Mouse (Mus musculus) CD4-positive helper T cell, adult 2 months (primary cell): ENCODE results near the gene Pitpnm1.
"Not testable (repeated sequence)": the region's sequence is repeated elsewhere in the genome, so short reads cannot be mapped to it uniquely, and the experiment has no call there.

Experiments used
- DNase-seq: peaks from one replicate; pipeline ENCODE4 v3.0.0-alpha.2; 2012; ENCODE audit warnings: low read depth, missing footprints, low spot score

Gene Pitpnm1

DNA sequence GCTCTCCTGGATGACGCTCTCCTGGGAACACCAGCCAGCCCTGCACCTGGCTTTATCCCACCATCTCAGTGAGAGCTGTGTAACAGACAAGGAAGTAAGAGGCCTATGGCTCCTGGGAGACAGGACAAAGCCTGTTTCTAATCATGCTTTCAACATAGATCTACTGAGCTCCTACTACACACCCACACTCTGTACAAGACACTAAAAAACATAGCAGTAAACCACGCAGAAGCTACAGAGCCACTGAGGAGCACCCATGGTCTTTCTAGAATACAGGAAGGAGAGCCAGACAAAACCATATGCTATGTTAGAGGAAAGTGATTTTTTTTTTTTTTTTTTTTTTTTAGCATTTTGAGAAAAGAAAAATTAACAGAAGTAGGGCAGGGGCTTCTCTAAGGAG is 18.6 kb downstream of the Pitpnm1 start:
- DNase-seq: no peak

DNA sequence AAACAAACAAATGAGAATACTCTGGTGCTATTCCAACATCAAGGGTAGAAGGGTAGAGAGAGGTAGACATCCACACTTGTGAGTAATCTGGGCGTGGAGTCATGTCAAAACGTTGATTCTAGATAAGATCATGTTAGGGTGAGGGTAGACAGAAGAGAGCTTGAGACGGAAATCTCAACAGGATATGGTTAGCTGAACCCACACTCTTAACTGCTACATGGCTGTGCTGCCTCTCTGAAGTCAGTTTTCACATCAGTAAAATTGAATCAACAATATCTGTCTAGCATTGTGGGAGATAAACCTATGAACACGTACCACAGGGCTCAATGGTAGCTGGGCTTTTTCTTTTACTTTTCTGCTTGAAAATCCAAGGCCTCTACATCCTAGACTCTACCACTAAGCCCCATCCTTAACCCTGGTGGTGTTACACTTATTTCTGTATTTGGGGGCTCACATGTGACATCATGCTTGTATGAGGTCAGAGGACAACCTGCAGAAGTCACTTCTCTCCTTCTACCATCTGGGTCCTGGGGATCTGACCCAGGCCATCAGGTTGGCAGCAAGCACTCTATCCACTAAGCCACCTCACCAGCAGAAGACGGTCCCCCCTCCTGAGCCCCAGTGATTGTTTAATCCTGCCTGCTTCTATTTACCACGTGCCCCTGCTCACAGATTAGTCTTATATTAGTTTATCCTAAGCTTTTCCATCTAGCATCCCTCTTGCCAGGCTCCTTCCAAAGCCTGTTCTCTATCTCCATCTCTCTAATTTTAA is 20.1 kb downstream of the Pitpnm1 start:
- peak; percentile 94 for DNase-seq

DNA sequence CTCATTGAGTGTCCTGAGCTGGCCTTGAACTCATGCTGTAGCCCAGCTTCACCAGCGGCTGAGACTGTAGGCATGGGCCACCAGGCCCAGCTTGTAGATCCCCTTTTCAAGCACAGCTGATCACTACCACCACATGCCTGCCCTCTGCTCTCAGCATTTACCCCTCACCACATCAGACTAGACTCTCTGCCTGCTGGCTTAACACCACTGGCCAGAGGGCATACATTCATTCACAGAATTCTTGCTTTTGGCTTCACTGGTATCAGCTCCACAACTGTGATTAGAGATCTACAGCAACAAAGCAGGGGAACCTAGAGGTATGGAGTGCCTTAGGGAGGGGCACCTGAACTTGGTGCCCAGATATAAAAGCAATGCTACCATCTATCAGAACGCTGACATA is 20.7 kb downstream of the Pitpnm1 start:
- peak; percentile 58 for DNase-seq

DNA sequence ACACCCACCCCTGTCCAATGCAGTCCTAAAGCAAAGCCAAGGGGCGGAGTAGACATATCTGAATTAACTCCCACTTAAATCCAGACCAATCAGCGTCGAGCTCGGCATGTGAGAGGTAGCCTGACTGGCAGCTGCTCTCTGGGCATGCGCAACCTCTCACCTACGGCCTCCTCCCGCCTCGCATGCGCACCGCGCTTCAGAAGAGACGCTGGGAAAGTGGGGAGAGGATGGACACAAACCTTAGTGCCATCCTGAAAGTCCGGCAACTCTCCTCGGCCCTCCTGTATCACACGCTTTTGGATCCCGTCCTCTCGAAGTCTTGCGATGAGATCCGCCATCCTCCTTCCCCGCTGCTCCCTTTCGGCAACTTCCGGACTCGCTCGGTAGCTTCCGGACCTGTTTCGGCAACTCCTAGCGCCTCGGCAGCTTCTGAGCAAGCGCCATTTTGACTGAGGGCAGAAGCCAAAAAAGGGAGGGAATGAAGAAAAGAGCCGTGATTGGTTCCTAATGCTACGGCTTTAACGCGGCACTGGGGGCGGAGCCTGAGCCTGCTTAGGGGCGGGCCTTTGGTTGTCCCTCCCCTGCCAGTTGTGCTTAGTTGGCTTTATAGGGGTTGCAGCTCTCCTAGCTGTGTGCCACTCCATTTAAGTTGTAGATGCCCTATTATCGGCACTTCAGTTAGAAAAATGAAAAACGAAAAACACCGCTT is 21.5 kb downstream of the Pitpnm1 start:
- DNase-seq: peak; percentile 99

DNA sequence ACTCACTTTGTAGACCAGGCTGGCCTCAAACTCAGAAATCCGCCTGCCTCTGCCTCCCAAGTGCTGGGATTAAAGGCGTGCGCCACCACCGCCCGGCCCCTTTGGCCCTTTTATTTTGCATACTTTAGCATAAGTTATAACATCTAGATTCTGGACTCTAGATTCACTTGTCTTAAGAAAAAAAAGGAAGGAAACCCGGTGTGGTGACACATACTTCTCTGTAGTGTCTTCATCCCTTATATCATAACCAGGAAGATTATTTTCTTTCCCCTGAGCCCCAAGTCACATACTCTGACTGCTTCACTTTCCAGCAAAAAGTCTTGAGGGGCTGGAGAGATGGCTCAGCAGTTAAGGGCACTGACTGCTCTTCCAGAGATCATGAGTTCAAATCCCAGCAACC is 22.1 kb downstream of the Pitpnm1 start:
- peak; percentile 28 for DNase-seq

DNA sequence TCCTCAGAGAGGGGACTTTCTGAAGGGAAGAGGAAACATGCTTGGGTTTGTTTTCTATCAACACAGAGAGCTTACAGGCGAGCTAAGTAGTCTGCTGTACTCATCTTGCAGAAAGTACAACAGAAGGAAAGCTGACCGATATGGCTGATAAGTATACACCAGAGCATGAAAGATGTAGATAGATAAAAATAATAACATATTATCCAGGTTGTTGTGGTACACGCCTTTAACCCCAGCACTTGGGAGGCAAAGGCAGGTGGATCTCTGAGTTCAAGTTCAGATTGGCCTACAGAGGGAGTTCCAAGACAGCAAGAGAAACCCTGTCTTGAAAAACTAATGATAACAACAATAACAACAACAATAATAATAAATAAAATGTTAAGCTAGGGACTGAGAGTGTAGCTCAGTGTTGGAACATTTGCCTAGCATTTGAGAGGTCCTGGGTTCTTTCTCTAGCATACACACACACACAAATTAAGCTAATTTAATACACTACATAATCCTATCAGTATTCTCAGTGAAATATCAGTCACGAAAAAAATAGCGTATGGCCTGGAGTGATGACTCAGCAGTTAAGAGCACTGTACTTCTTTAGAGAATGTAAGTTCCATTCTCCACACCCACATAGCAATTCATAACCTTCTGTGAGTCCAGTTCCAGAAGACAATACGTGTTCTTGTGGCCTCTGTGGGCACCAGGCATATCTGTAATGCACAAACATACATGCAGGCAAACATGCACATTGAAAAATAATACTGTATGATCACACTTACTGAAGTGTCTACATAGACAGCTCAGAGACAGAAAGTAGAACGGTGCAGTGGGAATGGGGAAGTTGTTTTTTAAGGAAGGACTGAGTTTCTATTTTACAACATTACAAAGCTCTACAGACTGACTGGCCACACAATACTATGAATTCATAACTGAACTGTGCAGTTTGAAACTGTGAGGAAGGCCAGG is 22.9 kb downstream of the Pitpnm1 start:
- DNase-seq: no peak

DNA sequence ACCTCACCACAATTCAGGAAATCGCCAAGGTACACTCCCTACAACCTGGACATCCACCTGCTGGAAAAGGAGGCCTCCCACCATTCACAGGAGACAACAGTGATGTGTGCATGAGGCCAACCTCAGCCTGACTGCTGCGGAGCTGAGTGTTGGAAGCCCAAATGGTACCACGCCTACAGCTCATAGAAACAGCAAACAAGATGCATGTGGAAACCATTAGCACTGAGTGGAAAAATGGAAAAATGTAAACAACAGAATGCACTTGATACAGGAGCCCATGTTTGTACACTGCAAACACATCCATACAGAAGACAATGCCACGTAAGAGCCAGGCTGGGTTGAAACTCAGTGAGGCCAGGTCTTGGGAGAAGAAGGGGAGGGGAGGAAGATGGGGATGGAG is 24.6 kb downstream of the Pitpnm1 start:
- no peak for DNase-seq

DNA sequence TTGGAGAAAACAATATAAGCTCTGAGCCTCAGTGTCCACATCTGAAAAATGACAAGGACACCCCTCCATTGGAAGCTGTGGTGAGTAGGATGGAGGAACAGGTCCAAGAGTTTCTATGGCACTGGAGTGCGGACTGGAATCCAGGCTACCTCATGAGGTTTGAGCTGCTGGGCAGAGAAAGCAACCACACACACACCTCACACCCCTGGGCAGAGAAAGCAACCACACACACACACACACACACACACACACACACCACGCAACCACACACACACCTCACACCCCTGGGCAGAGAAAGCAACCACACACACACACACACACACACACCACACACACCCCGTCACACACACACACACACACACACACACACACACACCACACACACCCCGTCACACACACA is 25.5 kb downstream of the Pitpnm1 start:
- not testable (repeated sequence) for DNase-seq

DNA sequence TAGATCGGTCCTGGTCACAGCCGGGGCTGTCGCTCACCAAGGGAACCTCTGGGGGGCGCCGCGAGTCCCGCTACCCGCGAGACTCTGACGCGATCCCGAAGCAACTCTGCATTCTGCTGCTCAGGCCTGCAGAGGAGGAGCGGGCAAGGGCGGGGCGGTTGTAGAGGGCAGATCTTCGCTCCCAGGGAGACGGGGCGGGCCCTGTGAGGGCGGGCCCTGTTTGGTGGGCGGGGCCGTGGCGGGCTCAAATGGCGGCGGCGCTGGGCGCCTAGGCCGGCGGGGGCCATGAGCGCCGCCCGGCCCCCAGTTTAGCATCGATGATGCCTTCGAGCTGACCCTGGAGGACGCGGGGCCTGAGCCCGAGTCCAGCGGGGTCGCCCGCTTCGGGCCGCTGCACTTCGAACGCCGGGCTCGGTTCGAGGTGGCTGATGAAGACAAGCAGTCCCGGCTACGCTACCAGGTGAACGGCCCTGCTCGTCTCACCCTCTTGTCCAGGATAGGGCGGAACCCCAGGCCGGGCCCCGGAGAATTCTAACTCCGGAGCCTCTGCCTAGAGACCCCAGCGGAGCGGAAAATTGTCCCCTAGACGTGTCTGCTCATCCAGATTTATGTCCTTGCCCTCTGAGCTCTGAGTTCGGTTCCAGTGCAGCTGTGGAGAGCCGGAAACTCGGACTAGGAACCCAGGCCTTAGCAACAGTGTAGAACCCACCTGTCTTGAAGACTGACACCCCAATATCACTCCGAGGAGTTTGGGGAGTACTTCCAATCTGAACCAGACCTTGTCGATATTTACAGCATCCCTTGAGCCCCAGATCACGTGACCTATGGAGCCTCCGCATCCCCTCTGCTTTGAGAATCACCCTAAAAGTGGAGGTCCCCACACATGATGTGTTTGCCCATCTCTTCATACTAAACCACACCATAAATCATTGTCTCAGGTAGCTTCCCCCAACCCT is 26.2 kb downstream of the Pitpnm1 start, which contains the start of gene Aip:
TSS of gene Aip (minus strand) at position 118 of the 956 bp plus-strand sequence.
- peak; percentile 99 for DNase-seq

DNA sequence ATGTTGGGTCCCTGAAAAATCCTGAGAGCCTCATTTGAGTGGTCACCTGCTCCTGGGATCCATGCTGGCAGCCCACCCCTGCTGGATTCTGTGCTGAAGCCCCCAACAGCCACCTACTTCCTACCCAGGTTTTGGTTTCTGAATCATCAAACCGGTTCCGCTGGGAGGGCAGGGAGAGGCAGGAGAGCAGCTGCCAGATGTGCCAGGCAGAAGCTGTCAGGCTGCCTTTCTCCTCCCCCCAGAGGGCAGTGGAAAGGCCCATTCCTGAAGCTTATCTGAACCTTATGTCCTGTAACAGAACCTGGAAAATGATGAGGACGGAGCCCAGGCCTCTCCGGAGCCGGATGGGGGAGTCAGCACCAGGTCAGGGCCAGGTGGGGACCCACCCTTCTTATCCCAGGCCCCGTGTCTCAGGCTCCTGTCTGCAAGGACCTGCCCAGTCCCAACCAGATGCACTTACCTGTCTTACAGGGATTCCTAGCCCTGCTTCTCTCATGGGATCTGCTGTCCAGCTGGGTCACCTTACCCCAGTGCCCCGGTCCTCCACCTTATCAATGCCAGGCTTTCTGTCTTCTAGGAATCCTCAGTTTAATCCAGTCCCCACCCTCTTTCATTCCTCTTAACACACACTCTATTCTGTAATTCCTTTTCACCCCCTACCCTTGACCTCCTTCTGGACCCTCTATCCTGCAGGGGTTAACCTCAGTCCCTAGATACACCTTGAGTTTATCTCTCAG is 27.1 kb downstream of the Pitpnm1 start:
- no peak for DNase-seq

DNA sequence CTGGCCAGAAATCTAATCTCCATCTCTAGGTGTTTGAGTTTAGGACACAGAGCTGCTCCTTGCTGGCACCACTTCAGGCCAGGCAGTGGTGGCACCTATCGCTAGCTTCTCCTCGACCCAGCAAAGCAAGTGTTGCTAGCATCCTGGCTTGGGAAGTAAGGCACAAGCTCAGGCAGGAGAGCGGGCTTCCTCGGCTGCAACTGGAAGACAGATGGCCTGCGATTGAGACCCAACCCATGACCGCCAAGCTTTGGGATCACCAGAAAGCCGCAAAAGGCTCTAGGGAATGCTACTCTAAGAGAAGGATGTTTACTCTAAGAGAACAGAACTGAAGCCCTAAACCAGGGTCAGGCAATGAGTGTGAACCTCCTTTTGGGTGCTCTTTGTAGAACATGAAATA is 29.7 kb downstream of the Pitpnm1 start:
- no peak for DNase-seq

DNA sequence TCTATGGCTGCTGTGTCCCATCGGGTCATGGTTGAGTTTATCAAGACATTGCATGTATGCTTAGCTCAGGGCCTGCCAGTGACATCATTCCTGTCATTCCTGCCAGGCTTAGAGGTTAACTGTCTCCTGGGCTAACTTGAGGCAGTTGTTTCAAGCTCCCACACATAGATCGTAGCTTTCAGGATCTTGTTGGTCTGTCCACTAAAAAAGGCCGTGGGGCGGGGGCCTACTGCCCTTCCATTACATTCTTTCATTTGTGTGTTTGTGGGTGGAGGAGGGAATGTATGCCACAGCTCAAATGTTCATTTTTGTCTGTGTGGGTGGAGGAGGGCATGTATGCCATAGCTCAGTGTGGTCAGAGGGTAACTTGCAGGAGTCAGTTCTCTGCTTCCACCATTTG is 30.3 kb downstream of the Pitpnm1 start:
- no peak for DNase-seq

DNA sequence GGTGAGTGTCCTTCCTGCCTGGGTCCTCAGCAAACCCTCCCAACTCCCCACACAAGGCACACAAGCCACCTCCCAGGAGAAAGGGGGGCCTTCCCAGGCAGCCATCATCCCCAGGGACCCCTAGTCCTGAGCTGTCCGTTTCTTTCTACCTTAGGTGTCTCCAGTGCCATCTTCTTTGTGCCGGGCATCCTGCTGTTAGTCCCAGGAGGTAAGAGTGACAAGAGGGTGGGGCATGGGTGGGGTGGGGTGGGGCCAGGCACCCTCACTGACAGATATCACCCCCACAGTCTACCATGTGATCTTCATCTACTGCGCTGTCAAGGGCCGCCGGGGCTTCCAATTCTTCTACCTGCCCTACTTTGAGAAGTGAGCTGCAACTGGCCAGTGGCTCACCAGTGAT is 31.3 kb downstream of the Pitpnm1 start:
- no peak for DNase-seq

DNA sequence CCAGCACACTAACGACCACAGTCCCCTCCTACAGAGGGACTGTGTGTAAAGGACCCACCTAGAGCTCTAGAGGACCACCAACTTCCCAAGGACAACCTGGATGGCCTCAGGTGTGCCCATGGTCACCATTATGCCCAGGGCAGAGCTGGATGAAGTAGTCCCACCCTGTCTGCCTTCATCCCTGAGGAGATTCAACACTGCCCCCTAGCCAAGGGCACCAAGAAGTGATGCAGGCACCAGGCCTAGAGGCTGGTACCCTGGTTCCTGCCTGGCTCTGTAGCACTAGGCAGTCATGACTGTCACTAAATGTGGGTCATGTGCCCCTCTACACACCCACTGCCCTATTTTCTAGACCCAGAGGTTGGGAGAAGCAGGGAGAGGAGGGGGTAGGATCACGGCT is 32.0 kb downstream of the Pitpnm1 start:
- no peak for DNase-seq

DNA sequence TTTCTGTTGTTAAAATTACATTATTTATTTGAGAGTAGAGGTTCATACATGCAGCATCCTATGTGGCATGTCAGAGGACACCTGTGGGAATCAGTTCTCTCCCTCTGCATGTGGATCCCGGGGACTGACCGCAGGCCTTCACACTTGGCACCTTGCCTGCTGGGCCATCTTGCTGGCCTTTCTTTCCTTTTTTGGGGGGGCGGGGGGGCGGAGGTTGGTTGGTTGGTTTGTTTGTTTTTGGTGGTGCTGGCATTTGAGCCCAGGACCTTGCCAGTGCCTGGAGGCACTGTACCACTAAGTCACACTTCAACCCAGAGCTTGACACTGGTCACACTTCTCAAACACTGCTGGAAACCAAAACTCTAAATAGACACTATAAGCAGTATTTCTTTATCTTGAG is 34.6 kb downstream of the Pitpnm1 start:
- no peak for DNase-seq

DNA sequence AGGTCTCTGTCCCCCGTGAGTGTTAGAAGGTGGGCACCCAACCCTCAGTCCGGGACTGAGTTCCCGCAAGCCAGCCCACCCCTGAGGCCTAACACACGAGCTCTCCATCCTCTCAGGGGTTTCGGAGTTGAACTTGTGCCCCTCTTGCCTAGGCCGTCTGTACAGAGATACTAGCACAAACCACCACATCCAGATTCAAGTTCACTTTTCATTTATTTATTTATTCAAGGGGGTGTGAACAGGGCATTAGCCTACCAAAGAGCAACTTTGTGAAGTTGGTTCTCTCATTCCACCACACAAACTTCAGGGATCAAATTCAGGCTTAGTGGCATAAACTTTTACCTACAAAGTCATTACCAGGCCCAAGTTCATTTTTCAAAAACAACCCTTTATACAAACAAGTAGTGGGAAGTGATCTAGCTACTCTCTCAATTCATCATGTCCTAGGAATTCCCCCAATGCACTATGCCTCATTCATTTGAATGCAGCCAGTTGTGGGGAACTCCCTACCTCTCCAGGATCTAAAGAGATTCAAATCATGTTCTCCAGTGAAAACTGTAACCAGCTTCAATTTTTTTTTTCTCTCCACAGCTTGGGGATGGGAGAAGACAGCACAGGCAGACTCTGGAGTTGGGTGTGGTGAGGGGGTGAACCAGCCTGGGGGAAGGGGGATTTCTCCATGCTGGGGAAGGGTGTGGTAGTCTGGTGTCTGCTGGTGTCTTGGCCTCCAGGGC is 35.6 kb downstream of the Pitpnm1 start:
- peak; percentile 41 for DNase-seq

DNA sequence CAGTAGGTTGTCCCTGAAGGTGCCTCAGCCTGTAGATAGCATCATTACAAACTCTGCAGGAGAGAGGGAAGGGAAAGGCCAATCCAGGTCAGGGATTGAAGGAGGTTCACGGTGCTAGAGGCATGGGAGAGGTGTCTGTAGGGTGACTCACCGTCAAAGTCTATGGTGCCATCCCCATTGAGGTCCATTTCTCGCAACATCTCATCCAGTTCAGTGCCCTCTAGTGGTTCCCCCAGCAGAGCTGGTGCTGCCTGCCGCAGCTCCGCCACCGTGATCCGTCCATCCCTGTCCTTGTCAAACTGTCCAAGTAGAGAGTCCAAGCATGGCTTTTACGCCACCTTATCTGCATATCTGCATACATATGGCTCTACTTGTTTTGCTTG is 36.2 kb downstream of the Pitpnm1 start:
- peak; percentile 61 for DNase-seq

DNA sequence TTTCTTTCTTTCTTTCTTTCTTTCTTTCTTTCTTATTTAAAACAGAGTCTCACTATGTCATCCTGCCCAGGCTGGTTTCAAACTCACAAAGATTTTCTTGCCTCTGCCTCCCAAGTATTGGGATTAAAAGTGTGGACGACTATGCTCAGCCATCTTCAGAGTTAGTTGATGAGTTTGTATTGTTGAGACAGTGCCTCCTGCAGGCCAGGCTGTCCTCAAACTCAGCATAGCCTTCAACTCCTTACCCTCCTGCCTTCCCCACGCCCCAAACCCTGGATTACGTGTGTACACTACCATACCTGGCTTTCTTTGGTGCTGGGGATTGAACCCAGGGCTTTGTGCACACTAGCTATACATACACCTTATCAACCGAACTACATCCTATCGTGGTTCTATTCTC is 36.7 kb downstream of the Pitpnm1 start:
- peak; percentile 49 for DNase-seq

DNA sequence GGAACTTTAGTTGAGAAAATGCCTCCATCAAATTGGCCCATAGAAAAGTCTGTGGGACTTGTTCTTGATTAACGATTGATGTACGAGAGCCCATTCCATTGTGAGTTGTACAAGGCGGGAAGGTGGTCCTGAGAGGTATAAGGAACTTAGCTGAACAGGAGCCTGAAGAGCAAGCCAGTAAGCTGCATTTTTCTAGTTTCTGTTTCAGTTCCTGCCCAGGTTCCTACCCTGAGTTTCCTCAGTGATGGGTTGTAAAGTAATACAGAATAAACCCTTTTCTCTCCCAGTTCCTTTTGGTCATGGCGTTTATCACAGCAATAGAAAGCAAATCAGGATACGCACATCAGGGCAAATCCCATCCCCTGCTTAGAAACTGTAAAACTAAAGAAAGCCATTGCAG is 38.1 kb downstream of the Pitpnm1 start:
- DNase-seq: no peak

DNA sequence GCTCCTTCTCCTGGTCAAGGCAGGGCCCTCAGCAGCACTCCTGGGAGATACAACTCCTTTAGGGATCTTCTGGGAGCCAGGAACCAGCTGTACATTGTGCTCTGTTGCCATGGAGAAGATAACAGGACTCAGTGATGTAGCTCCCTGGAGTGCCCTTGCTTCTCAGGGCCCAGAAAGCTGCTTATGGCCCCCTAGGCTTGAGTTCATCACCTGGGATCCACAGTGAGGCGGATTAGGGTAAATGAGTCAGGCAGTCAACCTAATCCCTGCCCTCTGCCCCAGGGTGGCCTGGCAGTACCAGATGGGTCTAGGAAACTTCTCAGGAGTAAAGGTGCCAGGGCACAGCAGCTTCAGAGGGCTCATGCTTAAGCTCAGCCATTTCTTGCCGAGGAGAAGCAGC is 39.6 kb downstream of the Pitpnm1 start, which contains the start of gene Gpr152:
TSS of gene Gpr152 (plus strand) at position 342 of the 400 bp plus-strand sequence.
- DNase-seq: no peak
